11 mouse cellular contexts compared by ENCODE assay signal in the genomic region with DNA sequence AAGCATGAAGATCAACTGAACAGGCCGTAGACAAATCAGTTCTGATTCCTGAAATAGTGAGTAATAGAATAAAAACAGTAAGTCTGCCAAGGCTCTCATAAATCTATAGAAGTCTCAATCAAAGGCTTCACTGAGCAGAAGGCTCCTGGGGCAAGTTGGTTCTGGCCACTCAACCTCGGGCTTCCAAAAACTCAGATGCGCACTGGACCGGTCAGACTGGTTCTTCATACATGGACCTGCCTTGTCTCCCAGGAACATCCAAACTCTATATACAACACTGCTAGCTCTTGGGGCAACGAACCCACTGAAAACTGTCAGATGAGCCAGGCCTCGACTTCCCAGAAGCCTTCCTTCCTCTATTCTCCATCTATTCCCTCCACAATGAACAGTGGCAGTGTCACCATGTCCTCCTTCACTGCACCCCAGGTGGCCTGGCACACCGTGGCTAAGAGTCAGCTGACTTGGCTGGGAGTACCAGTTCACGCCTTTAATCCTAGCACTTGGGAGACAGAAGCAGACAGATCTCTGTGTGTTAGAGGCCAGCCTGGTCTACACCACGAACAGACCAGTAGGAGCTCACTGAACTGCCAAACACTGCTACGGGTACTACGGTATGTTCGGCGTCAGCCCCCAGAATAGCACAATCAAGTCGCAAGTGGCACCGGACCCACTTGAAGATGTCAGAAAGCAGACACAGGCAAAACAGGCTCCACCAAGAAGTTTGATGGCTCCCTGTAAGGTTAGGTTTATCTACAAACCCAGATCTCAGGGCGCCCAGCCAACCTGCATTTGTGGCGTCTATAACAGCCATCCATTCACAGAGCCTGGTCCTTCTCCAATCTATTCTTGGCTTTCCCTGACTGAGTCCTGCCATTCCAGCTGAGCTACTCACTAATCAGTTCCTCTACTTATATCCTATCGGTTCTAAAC. TPM values are rescaled to one million over a fixed set of nuclear protein-coding genes. Genes with fewer than 3 reads are reported as not detected.
DNase-seq lines count a peak whose midpoint lies in the region; ATAC-seq and TF ChIP-seq lines count a peak whose summit lies in the region.
"Had no signal": no experiment of that assay in that cellular context is flagged by ENCODE, and none has a peak within 500 bp of the region (broad histone marks: within the 10 kb centered on the region; RNA-seq: fewer than 3 reads in every experiment).

No protein-coding gene starts in this region.

- TF ChIP-seq CTCF in gastrocnemius, adult 2 months (IDR thresholded peaks at IDR 0.05): no peak
- TF ChIP-seq CTCF in heart, postnatal 0 days (IDR thresholded peaks at IDR 0.05; ENCODE audit: low read depth): no peak

- ATAC-seq in limb, embryonic 15.5 days (ENCODE audit: insufficient number of reproducible peaks, low FRiP score, low TSS enrichment, low read depth): no peak
- ATAC-seq in heart, postnatal 0 days (ENCODE audit: insufficient read depth, low read depth): peak; percentile 45
- no peak for ATAC-seq in forebrain, embryonic 15.5 days (replicated peaks)

- H3K9ac ChIP-seq in limb, embryonic 15.5 days: no peak overlapping the region
- no peak overlapping the region for H3K9ac ChIP-seq in heart, postnatal 0 days (replicated peaks; ENCODE audit: low read depth, low read length)
- H3K9ac ChIP-seq in forebrain, embryonic 15.5 days (replicated peaks): no peak overlapping the region
- H3K9ac ChIP-seq: embryonic facial prominence, embryonic 13.5 days had no signal

- 80% methylated on average over 18 of the region's 18 CpGs for WGBS in limb, embryonic 15.5 days
- WGBS in limb, embryonic 10.5 days: 92% methylated on average over 18 of the region's 18 CpGs
- 55% methylated on average over 18 of the region's 18 CpGs for WGBS in heart, postnatal 0 days
- WGBS in forebrain, embryonic 15.5 days: 93% methylated on average over 18 of the region's 18 CpGs

- peak overlapping the region; percentile 20; the same call in 1 of the 2 replicates for H3K27ac ChIP-seq in gastrocnemius, adult 2 months
- H3K27ac ChIP-seq in limb, embryonic 15.5 days: peak overlapping the region; percentile 27; the same call in 1 of the 2 replicates
- H3K27ac ChIP-seq in limb, embryonic 10.5 days: no peak overlapping the region
- peak overlapping the region; percentile 28; the same call in 1 of the 2 replicates for H3K27ac ChIP-seq in heart, postnatal 0 days (ENCODE audit: low read depth)
- H3K27ac ChIP-seq in forebrain, embryonic 15.5 days (replicated peaks): no peak overlapping the region
- H3K27ac ChIP-seq: embryonic facial prominence, embryonic 13.5 days; midbrain, embryonic 10.5 days had no signal

- no peak overlapping the region for H3K4me3 ChIP-seq in gastrocnemius, adult 2 months
- no peak overlapping the region for H3K4me3 ChIP-seq in limb, embryonic 15.5 days
- no peak overlapping the region for H3K4me3 ChIP-seq in limb, embryonic 10.5 days
- no peak overlapping the region for H3K4me3 ChIP-seq in heart, postnatal 0 days (ENCODE audit: low read depth, low read length)
- H3K4me3 ChIP-seq in forebrain, embryonic 15.5 days: no peak overlapping the region
- H3K4me3 ChIP-seq: embryonic facial prominence, embryonic 13.5 days; midbrain, embryonic 10.5 days had no signal

- no peaks in the 10 kb centered on the region for H3K36me3 ChIP-seq in limb, embryonic 15.5 days
- no peaks in the 10 kb centered on the region for H3K36me3 ChIP-seq in limb, embryonic 10.5 days
- 0 out of 2 replicates have a peak, but pooled peaks cover 17% of the 10 kb centered on the region for H3K36me3 ChIP-seq in heart, postnatal 0 days (replicated peaks; ENCODE audit: control insufficient read depth, insufficient read depth, low read length)
- no peaks in the 10 kb centered on the region for H3K36me3 ChIP-seq in forebrain, embryonic 15.5 days

- TF ChIP-seq EP300 in heart, postnatal 0 days (IDR thresholded peaks at IDR 0.05; ENCODE audit: low read depth): no peak

- peak; percentile 27 for DNase-seq in gastrocnemius, adult 2 months
- DNase-seq in gastrocnemius, postnatal 14 days: no peak
- DNase-seq in limb, embryonic 10.5 days (ENCODE audit: low spot score): no peak
- DNase-seq in cerebellum, adult 8-10 months: peak; percentile 27
- no peak for DNase-seq in heart, postnatal 0 days (ENCODE audit: low spot score)
- no peak for DNase-seq in layer of hippocampus, postnatal 14 days (ENCODE audit: low spot score in 2 of 2)
- DNase-seq: kidney, adult 18-20 months had no signal

- H3K27me3 ChIP-seq in limb, embryonic 15.5 days: no peaks in the 10 kb centered on the region
- H3K27me3 ChIP-seq in limb, embryonic 10.5 days (ENCODE audit: low read depth, poor library complexity, severe bottlenecking): no peaks in the 10 kb centered on the region
- no peaks in the 10 kb centered on the region for H3K27me3 ChIP-seq in heart, postnatal 0 days (ENCODE audit: control insufficient read depth, insufficient read depth, low read length)
- H3K27me3 ChIP-seq in forebrain, embryonic 15.5 days: no peaks in the 10 kb centered on the region
- H3K27me3 ChIP-seq: embryonic facial prominence, embryonic 13.5 days had no signal

- peaks cover 3% of the 10 kb centered on the region; the same call in 1 of the 2 replicates for H3K4me1 ChIP-seq in limb, embryonic 15.5 days
- no peaks in the 10 kb centered on the region for H3K4me1 ChIP-seq in limb, embryonic 10.5 days
- H3K4me1 ChIP-seq in heart, postnatal 0 days (ENCODE audit: control insufficient read depth, insufficient read depth): peaks cover 25% of the 10 kb centered on the region
- no peaks in the 10 kb centered on the region for H3K4me1 ChIP-seq in forebrain, embryonic 15.5 days
- H3K4me1 ChIP-seq: midbrain, embryonic 10.5 days had no signal

- intact Hi-C loops in gastrocnemius, adult 2 months (cut with DNase I): no loop called here
- intact Hi-C loops in gastrocnemius, postnatal 14 days (cut with DNase I; ENCODE audit: low total_unique reads): loop anchor here (10.0 kb wide), 1 partner anchor 255 kb away; no protein-coding TSS in a partner anchor

- no peaks in the 10 kb centered on the region for H3K9me3 ChIP-seq in limb, embryonic 15.5 days
- H3K9me3 ChIP-seq in limb, embryonic 10.5 days (replicated peaks): no peaks in the 10 kb centered on the region
- H3K9me3 ChIP-seq in heart, postnatal 0 days (replicated peaks; ENCODE audit: control insufficient read depth, low read length): no peaks in the 10 kb centered on the region
- H3K9me3 ChIP-seq in forebrain, embryonic 15.5 days: no peaks in the 10 kb centered on the region
- H3K9me3 ChIP-seq: embryonic facial prominence, embryonic 13.5 days; midbrain, embryonic 10.5 days had no signal

- no peak overlapping the region for H3K4me2 ChIP-seq in limb, embryonic 15.5 days
- H3K4me2 ChIP-seq in heart, postnatal 0 days (ENCODE audit: low read depth, low read length): no peak overlapping the region
- no peak overlapping the region for H3K4me2 ChIP-seq in forebrain, embryonic 15.5 days (replicated peaks)
- H3K4me2 ChIP-seq: embryonic facial prominence, embryonic 13.5 days had no signal

RNA-seq across cellular contexts. Expression of a gene that starts 34.4 kb away (rescaled TPM):
- total RNA-seq in gastrocnemius, adult 2 months (2021): 10 to 100 TPM in 1 of 2 experiments, 1 to 10 TPM in 1; 8.9 to 12.5 TPM
- 1 to 10 TPM; 8.9 to 9.9 TPM for total RNA-seq in gastrocnemius, postnatal 14 days (2021)
- polyA plus RNA-seq in limb, embryonic 15.5 days (2015; fragmentation: Nextera tagmentation; extraction: Ambion mirVana): 45.4 and 47.7 TPM in 2 replicates
- 76.6 and 81.9 TPM in 2 replicates for polyA plus RNA-seq in limb, embryonic 10.5 days (2016; fragmentation: Nextera tagmentation; extraction: Ambion mirVana)
- total RNA-seq in heart, postnatal 0 days (2014; rRNA removed; ENCODE audit: low replicate concordance): 14.2 and 35.0 TPM in 2 replicates
- 21.1 and 22.0 TPM in 2 replicates for polyA plus RNA-seq in heart, postnatal 0 days (2015; fragmentation: Nextera tagmentation; extraction: Ambion mirVana)
- 55.7 and 60.0 TPM in 2 replicates for polyA plus RNA-seq in forebrain, embryonic 15.5 days (2015; fragmentation: Nextera tagmentation; extraction: Ambion mirVana)
- total RNA-seq in layer of hippocampus, postnatal 14 days (2021): 10 to 100 TPM; 30.2 to 33.8 TPM

RNA-seq across cellular contexts. Expression of a gene that starts 37.2 kb away (rescaled TPM):
- total RNA-seq in gastrocnemius, adult 2 months (2021): 10 to 100 TPM; 61.7 to 78.6 TPM
- total RNA-seq in gastrocnemius, postnatal 14 days (2021): 10 to 100 TPM; 71.7 to 79.2 TPM
- polyA plus RNA-seq in limb, embryonic 15.5 days (2015; fragmentation: Nextera tagmentation; extraction: Ambion mirVana): 13.6 and 14.3 TPM in 2 replicates
- polyA plus RNA-seq in limb, embryonic 10.5 days (2016; fragmentation: Nextera tagmentation; extraction: Ambion mirVana): 5.7 and 7.2 TPM in 2 replicates
- total RNA-seq in heart, postnatal 0 days (2014; rRNA removed; ENCODE audit: low replicate concordance): 121 and 148 TPM in 2 replicates
- 26.0 and 28.9 TPM in 2 replicates for polyA plus RNA-seq in heart, postnatal 0 days (2015; fragmentation: Nextera tagmentation; extraction: Ambion mirVana)
- polyA plus RNA-seq in forebrain, embryonic 15.5 days (2015; fragmentation: Nextera tagmentation; extraction: Ambion mirVana): 23.4 and 24.6 TPM in 2 replicates
- total RNA-seq in layer of hippocampus, postnatal 14 days (2021): 10 to 100 TPM; 88.0 to 93.8 TPM

Comparison
In these comparisons a context has a peak if more than half of its experiments do, and no peak if none do; other contexts are left out.
1. DNase-seq: peak in gastrocnemius, adult 2 months (single experiment) and cerebellum, adult 8-10 months (single experiment); none in gastrocnemius, postnatal 14 days (single experiment), limb, embryonic 10.5 days (single experiment), heart, postnatal 0 days (single experiment) and layer of hippocampus, postnatal 14 days (0 of 2).
2. H3K27ac ChIP-seq: peak in gastrocnemius, adult 2 months (single experiment), limb, embryonic 15.5 days (single experiment) and heart, postnatal 0 days (single experiment); none in limb, embryonic 10.5 days (single experiment) and forebrain, embryonic 15.5 days (single experiment).